Mouse (Mus musculus): ENCODE measurements around the gene Syce1l.

Syce1l gene

DNA sequence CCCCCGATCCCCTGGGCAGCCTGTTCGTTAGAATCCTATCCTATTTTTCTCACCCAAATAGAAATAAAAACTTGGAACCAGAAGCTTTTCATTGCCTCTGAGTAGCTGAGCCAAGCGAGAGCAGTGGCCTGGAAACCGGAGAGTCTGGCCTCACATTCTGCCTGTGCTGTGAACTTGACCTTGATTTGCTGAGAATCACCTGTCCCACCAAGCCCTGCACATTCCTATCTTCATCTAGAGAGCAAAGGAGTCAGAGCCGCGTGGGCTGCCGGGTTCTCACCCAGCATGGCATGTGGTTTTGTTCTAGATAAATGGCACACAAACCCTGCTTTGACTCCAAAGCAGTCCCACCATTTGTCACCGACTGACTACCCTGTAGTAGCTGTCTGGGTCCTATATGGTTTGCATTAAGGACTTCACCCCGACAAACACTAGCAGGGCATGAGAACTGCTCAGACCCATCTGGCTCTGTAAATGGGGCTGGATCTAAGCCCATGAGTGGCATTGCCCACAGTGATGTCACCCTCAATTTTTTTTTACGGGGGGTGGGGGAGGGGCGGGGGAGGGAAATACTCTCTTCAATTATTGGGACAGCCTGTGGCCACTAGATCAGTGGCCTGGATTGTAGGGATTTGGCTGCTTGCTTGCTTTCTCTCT, 29.7 kb downstream of the Syce1l start:
- DNase-seq (ENCODE audit: low spot score in 2 of 2): no peak

DNA sequence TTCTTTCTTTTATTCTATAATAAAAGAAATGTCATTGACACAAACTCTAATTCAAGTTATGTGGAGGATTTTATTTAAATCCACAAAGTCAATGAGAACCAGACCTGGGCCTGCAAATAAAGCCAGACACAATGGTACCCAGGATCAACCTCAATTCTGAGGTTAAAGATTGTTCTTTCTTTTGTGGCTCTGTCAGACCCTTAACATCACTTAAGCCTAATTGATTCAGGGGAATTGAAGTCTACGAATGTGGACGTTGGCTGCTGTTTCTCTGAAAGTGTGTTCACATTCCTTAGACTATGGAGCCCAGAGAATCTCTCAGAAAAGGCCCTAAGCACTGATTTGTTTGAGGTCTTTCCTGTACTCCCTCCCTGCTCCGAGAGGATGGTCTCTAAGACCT, 30.3 kb downstream of the Syce1l start:
- DNase-seq (ENCODE audit: low spot score in 2 of 2): no peak

DNA sequence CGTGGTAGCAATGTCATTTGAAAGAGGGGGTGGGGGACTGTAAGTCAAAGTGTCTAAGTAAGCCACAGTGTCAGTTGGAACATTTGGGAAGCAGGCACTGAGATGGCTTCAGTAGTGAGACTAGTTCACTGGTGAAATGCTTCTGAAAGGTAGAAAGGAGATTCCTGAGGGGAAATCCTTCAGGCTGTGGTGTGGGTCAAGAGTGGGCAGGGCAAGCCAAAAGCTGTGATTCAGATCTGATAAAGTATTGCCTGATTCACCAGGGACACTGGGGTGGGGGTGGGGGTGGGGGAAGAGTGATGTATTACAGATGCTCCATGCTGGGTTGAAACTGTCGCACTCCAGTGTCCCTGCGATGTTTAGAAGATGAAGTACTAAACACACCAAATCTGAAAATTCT, 31.6 kb downstream of the Syce1l start:
- no peak for DNase-seq (ENCODE audit: low spot score in 2 of 2)

- DNase-seq (ENCODE audit: low spot score in 2 of 2): no peak
Observed at GRCm38 (mm10) chr8:113675281-113675680, 32.3 kb downstream of the Syce1l start.

DNA sequence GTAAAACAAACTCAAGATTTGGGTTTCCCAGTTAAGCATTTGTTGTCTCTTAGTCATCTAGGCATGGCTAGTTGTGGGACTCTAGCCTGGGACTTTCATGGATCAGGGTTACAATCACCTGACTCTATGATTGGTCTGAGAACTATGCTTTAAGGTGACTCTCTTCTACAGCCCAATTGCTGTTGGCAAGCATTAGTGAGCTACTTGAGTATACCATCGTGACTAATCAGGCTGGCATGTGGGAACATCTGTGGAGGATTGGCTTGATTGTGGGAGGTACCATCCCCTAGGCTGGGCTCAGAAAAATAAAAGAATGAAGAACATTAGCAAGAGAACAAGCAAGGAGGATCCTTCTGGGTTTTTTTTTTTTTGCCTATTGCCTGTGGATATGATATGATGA, 33.8 kb downstream of the Syce1l start:
- no peak for DNase-seq (ENCODE audit: low spot score in 2 of 2)

DNA sequence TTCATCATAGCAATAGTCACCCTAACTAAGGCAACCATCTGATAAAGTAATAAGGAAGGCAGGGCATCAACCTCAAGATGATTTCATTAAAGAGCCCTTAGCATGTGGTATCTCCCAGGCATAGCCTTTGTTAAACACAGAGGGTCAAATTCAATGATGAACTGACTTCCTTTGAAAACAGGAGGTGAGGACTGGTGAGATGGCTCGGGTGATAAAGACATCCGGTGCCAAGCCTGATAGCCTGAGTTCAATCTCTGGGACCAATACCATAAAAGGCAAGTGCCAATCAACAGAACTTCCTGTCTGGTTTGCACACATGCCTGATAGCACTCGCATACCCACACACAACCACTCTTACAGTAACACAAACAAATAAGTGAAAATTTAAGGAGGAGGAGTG, 36.3 kb downstream of the Syce1l start:
- DNase-seq (ENCODE audit: low spot score in 2 of 2): no peak

- no peak for DNase-seq (ENCODE audit: low spot score in 2 of 2)
Observed at GRCm38 (mm10) chr8:113687889-113688542, 45.0 kb downstream of the Syce1l start.

DNA sequence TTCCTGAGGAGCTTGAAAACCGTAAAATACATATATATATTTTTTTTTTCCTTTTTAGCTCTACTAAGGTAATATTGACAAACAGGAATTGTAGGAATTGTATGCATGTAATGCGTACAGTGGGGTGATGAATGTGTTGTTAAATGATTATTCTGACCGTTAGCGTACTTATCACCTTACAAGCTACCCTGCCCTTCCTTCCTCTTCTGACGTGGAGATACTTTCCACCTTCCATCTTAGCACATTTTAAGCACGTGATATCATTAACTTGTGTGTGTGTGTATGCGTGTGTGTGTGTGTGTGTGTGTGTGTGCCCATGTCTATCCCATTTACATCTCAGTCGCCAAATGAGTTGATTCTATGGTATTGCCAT, 45.5 kb downstream of the Syce1l start:
- DNase-seq (ENCODE audit: low spot score in 2 of 2): no peak

DNA sequence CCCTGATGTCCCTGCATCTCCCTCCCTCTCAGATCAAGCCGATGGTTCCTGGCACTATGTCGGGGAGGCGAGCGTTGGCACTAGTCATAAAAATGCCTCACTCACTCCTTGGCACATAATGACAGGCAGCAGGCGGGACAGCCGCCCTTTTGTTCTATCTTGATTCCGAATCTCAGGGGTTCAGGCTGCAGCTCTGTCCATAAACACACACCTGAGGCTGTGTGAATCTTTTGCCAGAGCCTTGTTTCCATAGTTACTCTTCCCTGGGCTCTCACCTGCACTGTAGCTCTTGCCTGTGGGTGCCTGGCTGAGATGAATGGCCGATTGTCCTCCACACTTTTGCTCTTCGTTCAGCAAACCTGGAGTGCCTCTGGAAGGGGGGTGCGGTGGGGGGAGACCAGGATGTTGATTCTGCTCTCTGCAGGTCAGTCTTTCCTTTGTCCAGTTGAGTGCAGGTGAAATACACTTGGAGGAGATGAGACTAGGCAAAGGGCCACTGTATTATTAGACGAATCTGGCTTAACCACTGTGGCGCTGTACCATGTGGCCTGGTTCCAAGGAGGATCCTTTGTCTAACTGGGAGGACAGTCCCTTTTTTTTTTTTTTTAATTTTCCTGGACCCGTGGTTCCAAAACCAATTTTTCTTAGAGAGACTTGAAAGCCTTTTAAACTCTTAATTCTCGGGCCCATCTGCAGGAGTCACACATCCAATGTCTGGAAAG, 48.8 kb downstream of the Syce1l start:
- no peak for DNase-seq (ENCODE audit: low spot score in 2 of 2)

- DNase-seq (ENCODE audit: low spot score in 2 of 2): no peak
Observed at GRCm38 (mm10) chr8:113704968-113705367, 62.0 kb downstream of the Syce1l start.
